Mouse (Mus musculus) effector memory CD4-positive, alpha-beta T cell, adult 5 months (primary cell): ENCODE measurements around the gene Zfp638. TPM values are rescaled to one million over a fixed set of nuclear protein-coding genes. Genes with fewer than 3 reads are reported as not detected.

Experiments
- polyA plus RNA-seq: library from polyadenylated mRNA; unstranded; fragments of 100-300 nt; shearing (Covaris generic); gene quantifications from one replicate; pipeline ENCODE4 v1.2.1, GENCODE M21; 2017

The Zfp638 gene
- 86.7 TPM for polyA plus RNA-seq

DNA sequence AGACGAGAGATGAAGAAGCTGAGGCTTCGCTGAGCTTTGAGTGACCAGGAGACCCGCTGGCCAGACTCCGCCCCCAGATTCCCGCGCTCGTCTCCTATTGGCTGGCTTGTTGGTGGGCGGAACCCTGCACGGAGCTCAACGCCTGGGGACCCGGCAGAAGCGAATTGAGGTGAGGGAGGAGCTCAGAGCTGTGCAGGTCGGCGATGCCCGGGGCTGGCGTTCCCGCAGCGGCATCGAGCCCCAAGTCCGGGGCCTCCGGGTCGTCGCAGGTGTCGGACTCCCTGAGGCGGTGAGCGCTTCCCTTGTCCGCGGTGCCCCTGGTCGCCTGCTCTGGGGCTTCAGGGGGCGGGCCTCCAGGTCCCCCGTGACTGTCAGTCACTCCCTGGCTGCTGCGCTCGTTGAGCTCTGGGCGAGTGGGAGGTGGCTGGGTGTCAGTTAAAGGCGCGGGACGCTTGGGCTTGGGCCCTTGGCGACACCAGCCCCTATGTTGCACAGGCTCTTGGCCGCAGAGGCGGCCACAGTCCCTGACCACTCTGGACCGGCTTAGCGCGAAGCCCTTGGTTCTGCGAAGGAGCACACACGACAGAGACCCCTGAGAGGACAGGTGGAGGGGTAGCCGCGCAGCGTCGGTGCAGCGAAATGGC is at the start of gene Zfp638:
Gene Zfp638, plus strand, starts transcription at position 156 of the 644 bp plus-strand sequence.

GRCm38 (mm10) chr6:83831606-83832123 is 35.2 kb upstream of the Zfp638 start, which contains the start of gene Paip2b:
Gene Paip2b, minus strand, starts transcription at chr6:83831741.

GRCm38 (mm10) chr6:84008363-84009171 is 141.7 kb downstream of the Zfp638 start, which contains the start of gene Dysf:
Gene Dysf, plus strand, starts transcription at chr6:84008590.

Other genes with a start within 250 kb of the Zfp638 start
- gene Clec4f, start 210.9 kb upstream of the Zfp638 start, polyA plus RNA-seq, result not detected
- gene Cd207, start 189.3 kb upstream of the Zfp638 start, polyA plus RNA-seq, result not detected
- gene Vax2, start 155.8 kb upstream of the Zfp638 start, polyA plus RNA-seq, result 4.3 TPM
- 0.47 TPM for gene Atp6v1b1, start 124.1 kb upstream of the Zfp638 start, polyA plus RNA-seq
- not detected for gene Ankrd53, start 104.5 kb upstream of the Zfp638 start, polyA plus RNA-seq
- 64.6 TPM for gene Tex261, start 91.3 kb upstream of the Zfp638 start, polyA plus RNA-seq
- gene Nagk, start 72.1 kb upstream of the Zfp638 start, polyA plus RNA-seq, result 12.7 TPM
- 61.9 TPM for gene Paip2b, start 35.4 kb upstream of the Zfp638 start, polyA plus RNA-seq
- not detected for gene Dysf, start 141.5 kb downstream of the Zfp638 start, polyA plus RNA-seq